Mouse (Mus musculus) heart, adult 2 months (tissue): ENCODE results near the gene Elovl5.

ENCODE experiments used
- CTCF ChIP-seq: fragments of 200-600 bp; IDR thresholded peaks from 2 replicates; pipeline ENCODE4 v1.8.1; 2022; ENCODE audit warnings: antibody characterized with exemption, mild to moderate bottlenecking, moderate library complexity
- EP300 ChIP-seq: fragments of 200-500 bp; IDR thresholded peaks from 2 replicates; pipeline ENCODE4 v1.6.1; 2011; ENCODE audit warnings: low read depth, low read length, control low read depth; ENCODE audit not compliant: insufficient read depth
- POLR2A ChIP-seq: fragments of 200-500 bp; IDR thresholded peaks from 2 replicates; pipeline ENCODE4 v1.6.1; 2011; ENCODE audit warnings: mild to moderate bottlenecking, low read depth, low read length, control low read depth; ENCODE audit not compliant: insufficient read depth

- TF ChIP-seq CTCF (no peak), EP300 (no peak), POLR2A (no peak)
These were observed 12.1 kb downstream of the Elovl5 start for GRCm38 (mm10) chr9:77929296-77929695.
